Mouse (Mus musculus) G1E (cell line): Measurements from ENCODE around the gene Zbtb24. TPM values are rescaled to one million over a fixed set of nuclear protein-coding genes. Genes with fewer than 3 reads are reported as not detected.

Experiments used
- ATAC-seq: 2 replicates; pipeline ENCODE4 v1.8.0; 2016; ENCODE audit warnings: mild to moderate bottlenecking; ENCODE audit not compliant: insufficient number of reproducible peaks, poor library complexity, low FRiP score, severe bottlenecking; ENCODE audit errors: extremely low read depth
- DNase-seq: peaks from one replicate; pipeline ENCODE4 v3.0.0; 2012; ENCODE audit warnings: low spot score
- H3K27me3 ChIP-seq: 2 replicates; pipeline ENCODE4 v1.6.1; 2012; ENCODE audit warnings: mild to moderate bottlenecking, low read length, inconsistent platforms; ENCODE audit not compliant: insufficient read depth
- H3K36me3 ChIP-seq: replicated peaks from 2 replicates; pipeline ENCODE3; 2012; ENCODE audit warnings: mild to moderate bottlenecking, inconsistent platforms
- H3K4me1 ChIP-seq: 2 replicates; pipeline ENCODE4 v1.6.1; 2012; ENCODE audit warnings: low read depth, low read length, inconsistent platforms, mixed read lengths; ENCODE audit not compliant: insufficient read depth
- H3K4me3 ChIP-seq: 2 replicates; pipeline ENCODE4 v1.5.1; 2012; ENCODE audit warnings: low read depth, mild to moderate bottlenecking, inconsistent platforms, low read length, moderate library complexity, mixed read lengths
- H3K9me3 ChIP-seq: replicated peaks from 2 replicates; pipeline ENCODE4 v1.6.1; 2012; ENCODE audit warnings: inconsistent platforms
- CTCF ChIP-seq: IDR thresholded peaks from 2 replicates; pipeline ENCODE4 v1.5.1; 2012; ENCODE audit warnings: low read depth, low read length, inconsistent platforms, mixed read lengths
- GATA1 ChIP-seq: IDR thresholded peaks from 2 replicates; pipeline ENCODE4 v1.6.1; 2012; ENCODE audit warnings: borderline replicate concordance, low read length, inconsistent platforms, mixed read lengths
- GATA2 ChIP-seq: IDR thresholded peaks from 2 replicates; pipeline ENCODE4 v1.6.1; 2012; ENCODE audit warnings: low read depth, low read length, inconsistent platforms, borderline replicate concordance
- POLR2AphosphoS5 ChIP-seq: IDR thresholded peaks from 2 replicates; pipeline ENCODE4 v1.6.1; 2012; ENCODE audit warnings: low read depth, low read length, inconsistent platforms; ENCODE audit not compliant: insufficient replicate concordance
- TAL1 ChIP-seq: conservative IDR thresholded peaks from 2 replicates; pipeline ENCODE4 v1.6.1; 2012; ENCODE audit warnings: low read depth, low read length, inconsistent platforms, mixed read lengths
- polyA plus RNA-seq: library from polyadenylated mRNA; stranded (reverse); fragments of >175 nt; gene quantifications from 2 replicates; pipeline ENCODE4 v1.2.3, GENCODE M21; 2012
- total RNA-seq, 2 experiments: library from RNA; stranded (forward) in 1 of 2; stranded (reverse) in 1 of 2; fragments of 200-1000 nt in 1 of 2; fragments of >200 nt in 1 of 2; fragmentation: Nextera tagmentation in 1 of 2; gene quantifications; 2 replicates each; pipeline ENCODE4 v1.2.3; 2014 to 2017

Zbtb24 gene
- total and polyA plus RNA-seq, 3 experiments: 13.7 to 34.0 (median 28.5) TPM

DNA sequence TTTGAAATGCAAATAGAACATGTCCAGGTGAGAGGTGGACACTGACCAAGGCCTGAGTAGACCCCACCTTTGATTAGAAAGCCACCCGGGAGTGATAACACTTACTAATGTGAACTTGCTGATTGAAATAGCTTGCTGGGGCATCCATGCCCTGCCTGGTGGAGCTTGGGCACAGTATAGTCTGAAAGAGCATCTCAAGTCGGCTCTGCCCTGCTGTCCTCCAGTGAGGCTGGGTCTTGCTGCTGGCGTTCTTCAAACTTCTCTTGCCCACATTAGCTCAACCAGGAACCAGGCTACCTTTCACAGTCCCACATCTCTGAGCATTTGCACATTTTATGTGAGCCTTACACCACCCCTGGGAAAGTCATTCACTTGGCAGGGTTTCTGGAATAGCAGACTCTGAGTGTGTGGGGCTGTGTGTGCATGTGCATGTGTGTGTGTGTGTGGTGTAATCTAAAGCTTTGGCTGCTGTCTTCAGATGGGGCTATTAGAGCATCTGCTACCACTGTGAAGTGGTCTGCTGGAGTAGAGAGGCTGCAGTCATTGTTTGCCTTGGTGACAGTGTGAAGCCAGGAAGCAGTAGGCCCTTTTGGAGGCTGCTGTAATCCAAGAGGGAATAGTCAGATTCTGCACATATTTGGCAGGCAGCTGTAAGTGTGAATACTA is 11.0 kb downstream of the Zbtb24 start:
- DNase-seq: no peak
- no peak for ATAC-seq
- Histone ChIP-seq H3K4me3 (no peak overlapping the region), H3K27me3 (no peaks in the 10 kb centered on the region), H3K4me1 (0 out of 2 replicates have a peak, but pooled peaks cover 3% of the 10 kb centered on the region), H3K9me3 (no peaks in the 10 kb centered on the region), H3K36me3 (peaks cover 80% of the 10 kb centered on the region)
- TF ChIP-seq GATA2 (no peak), POLR2AphosphoS5 (no peak), GATA1 (no peak), TAL1 (no peak), CTCF (no peak)

- Histone ChIP-seq H3K4me1 (peaks cover 3% of the 10 kb centered on the region; the same call in 1 of the 2 replicates), H3K36me3 (peaks cover 69% of the 10 kb centered on the region), H3K27me3 (no peaks in the 10 kb centered on the region), H3K4me3 (no peak overlapping the region), H3K9me3 (no peaks in the 10 kb centered on the region)
- DNase-seq (no peak), ATAC-seq (no peak)
- TF ChIP-seq GATA2 (no peak), CTCF (no peak), GATA1 (no peak), TAL1 (no peak), POLR2AphosphoS5 (no peak)
Measured at GRCm38 (mm10) chr10:41464401-41464955, 14.3 kb downstream of the Zbtb24 start.

DNA sequence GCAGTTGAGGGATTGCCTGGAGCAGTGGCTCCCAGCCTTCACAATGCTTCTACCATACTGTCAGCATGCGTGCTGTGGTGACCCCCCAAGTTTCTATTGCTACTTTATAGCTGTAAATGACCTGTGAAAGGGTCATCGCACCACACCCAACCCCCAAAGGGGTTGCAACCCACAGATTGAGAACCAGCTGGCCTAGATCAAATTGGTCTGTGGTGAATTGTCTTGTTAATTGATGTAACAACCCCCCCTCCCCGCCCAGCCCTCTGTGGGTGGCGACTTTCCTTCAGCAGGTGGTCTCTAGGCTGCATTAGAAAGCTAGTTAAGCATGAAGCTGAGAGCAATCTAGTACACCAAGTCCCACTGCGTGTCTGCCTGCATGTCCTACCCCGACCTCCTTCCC is 17.1 kb downstream of the Zbtb24 start:
- Histone ChIP-seq H3K27me3 (no peaks in the 10 kb centered on the region), H3K4me3 (no peak overlapping the region), H3K4me1 (peaks cover 12% of the 10 kb centered on the region), H3K9me3 (no peaks in the 10 kb centered on the region), H3K36me3 (peaks cover 40% of the 10 kb centered on the region)
- ATAC-seq (no peak), DNase-seq (no peak)
- TF ChIP-seq POLR2AphosphoS5 (no peak), CTCF (no peak), GATA1 (no peak), GATA2 (no peak), TAL1 (no peak)

GRCm38 (mm10) chr10:41470693-41471092 is 20.5 kb downstream of the Zbtb24 start:
- no peak overlapping the region for H3K4me3 ChIP-seq
- DNase-seq (no peak), ATAC-seq (no peak)
- TF ChIP-seq GATA1 (no peak), CTCF (no peak)
- peaks cover 42% of the 10 kb centered on the region for H3K4me1 ChIP-seq
- H3K27me3 ChIP-seq: no peaks in the 10 kb centered on the region
- peaks cover 15% of the 10 kb centered on the region for H3K36me3 ChIP-seq
- no peaks in the 10 kb centered on the region for H3K9me3 ChIP-seq

DNA sequence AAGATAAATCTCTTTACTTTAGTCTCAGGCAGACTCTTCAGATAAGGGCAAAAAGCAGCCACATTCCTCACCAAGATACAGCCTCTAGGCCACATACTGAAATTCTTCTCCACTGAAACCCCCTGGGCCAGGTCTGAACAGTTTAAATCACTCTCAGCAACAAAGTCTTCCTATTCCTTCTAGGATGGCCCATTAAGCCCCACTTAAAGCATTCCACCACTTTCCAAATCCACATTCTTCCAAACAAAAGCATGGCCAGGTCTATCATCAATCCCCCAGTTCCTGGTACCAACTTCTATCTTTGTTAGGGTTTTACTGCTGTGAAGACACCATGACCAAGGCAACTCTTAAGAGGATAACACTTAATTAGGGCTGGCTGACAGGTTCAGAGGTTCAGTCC is 22.4 kb downstream of the Zbtb24 start:
- Histone ChIP-seq H3K9me3 (no peaks in the 10 kb centered on the region), H3K36me3 (peaks cover 4% of the 10 kb centered on the region), H3K4me1 (peaks cover 61% of the 10 kb centered on the region), H3K27me3 (no peaks in the 10 kb centered on the region), H3K4me3 (no peak overlapping the region)
- DNase-seq (no peak), ATAC-seq (no peak)
- no peak for TF ChIP-seq GATA1
- TF ChIP-seq GATA2: no peak
- no peak for TF ChIP-seq POLR2AphosphoS5
- TF ChIP-seq TAL1: no peak
- no peak for TF ChIP-seq CTCF

- H3K27me3 ChIP-seq: no peaks in the 10 kb centered on the region
- H3K9me3 ChIP-seq: no peaks in the 10 kb centered on the region
- TF ChIP-seq CTCF (no peak), GATA2 (no peak), GATA1 (no peak), POLR2AphosphoS5 (no peak), TAL1 (no peak)
- peaks cover 7% of the 10 kb centered on the region for H3K36me3 ChIP-seq
- ATAC-seq: no peak
- H3K4me3 ChIP-seq: peak overlapping the region; percentile 18; the same call in 1 of the 2 replicates
- peaks cover 66% of the 10 kb centered on the region for H3K4me1 ChIP-seq
- DNase-seq: no peak
Measured at GRCm38 (mm10) chr10:41472962-41473481, 22.8 kb downstream of the Zbtb24 start.
